9 mouse cellular contexts compared by ENCODE assay signal in the genomic region with DNA sequence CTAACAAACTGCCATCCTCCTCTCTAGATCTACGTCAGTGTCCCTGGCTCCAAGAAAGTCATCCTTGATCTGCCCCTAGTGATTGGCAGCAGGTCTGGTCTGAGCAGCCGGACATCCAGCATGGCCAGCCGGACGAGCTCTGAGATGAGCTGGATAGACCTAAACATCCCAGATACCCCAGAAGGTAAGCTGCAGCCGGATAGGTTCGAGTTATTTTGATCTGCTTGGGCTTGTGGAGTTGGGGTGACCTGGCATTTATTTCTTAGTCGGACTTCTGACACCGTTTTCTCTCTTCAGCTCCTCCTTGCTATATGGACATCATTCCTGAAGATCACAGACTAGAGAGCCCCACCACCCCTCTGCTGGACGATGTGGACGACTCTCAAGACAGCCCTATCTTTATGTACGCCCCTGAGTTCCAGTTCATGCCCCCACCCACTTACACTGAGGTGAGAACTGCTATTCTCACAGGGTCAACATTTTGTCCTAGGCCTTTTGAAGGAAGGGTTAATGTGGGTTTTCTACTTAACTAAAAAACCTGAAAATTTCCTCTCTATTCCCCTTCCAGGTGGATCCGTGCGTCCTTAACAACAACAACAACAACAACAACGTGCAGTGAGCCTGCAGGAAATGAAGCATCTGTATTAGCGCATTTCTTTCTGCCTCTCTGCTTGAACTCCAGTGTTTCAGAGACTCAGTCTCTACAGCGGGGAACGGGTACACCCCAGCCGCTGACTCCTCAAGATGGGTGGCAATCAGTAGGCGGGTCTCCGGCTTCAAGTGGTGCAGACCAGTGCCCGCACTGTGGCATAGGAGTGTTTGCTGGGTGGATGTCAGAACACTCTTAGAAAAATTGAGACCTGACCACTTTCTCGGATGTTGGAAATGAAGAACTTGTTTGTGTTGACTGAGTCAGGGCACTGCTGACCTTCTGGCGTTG. TPM values are rescaled to one million over a fixed set of nuclear protein-coding genes. Genes with fewer than 3 reads are reported as not detected.
DNase-seq lines count a peak whose midpoint lies in the region; ATAC-seq lines count a peak whose summit lies in the region.
"Had no signal": no experiment of that assay in that cellular context is flagged by ENCODE, and none has a peak within 500 bp of the region (broad histone marks: within the 10 kb centered on the region; RNA-seq: fewer than 3 reads in every experiment).

No protein-coding gene starts in this region.

- H3K27me3 ChIP-seq in hindbrain, embryonic 16.5 days (replicated peaks; ENCODE audit: control insufficient read depth, insufficient read depth, low read length), result no peaks in the 10 kb centered on the region

- H3K4me3 ChIP-seq in hindbrain, embryonic 16.5 days (ENCODE audit: low read length), result peak overlapping the region; percentile 68
- H3K4me3 ChIP-seq in macrophage (ENCODE audit: inconsistent target), result peak overlapping the region; percentile 98

- peak overlapping the region; percentile 38; the same call in 1 of the 2 replicates for H3K9ac ChIP-seq in hindbrain, embryonic 16.5 days (ENCODE audit: low read depth, low read length)

- peaks cover 8% of the 10 kb centered on the region for H3K36me3 ChIP-seq in hindbrain, embryonic 16.5 days (ENCODE audit: control insufficient read depth, insufficient read depth, low read length)
- peaks cover 17% of the 10 kb centered on the region; the same call in 1 of the 2 replicates for H3K36me3 ChIP-seq in macrophage (ENCODE audit: inconsistent target)

- DNase-seq in heart, adult 11 months, result peak; percentile 96
- no peak for DNase-seq in heart, adult 8-10 months (ENCODE audit: low spot score)
- DNase-seq in urinary bladder, postnatal 4 days (ENCODE audit: low spot score in 2 of 2), result no peak
- DNase-seq in Muller cell, postnatal 12 days (ENCODE audit: inconsistent ontology term), result no peak
- DNase-seq in adrenal gland, adult 8-10 months, result no peak

- H3K4me1 ChIP-seq in hindbrain, embryonic 16.5 days (ENCODE audit: control insufficient read depth, insufficient read depth, low read depth, low read length), result peaks cover 35% of the 10 kb centered on the region

- peaks cover 68% of the 10 kb centered on the region for H3K79me2 ChIP-seq in macrophage (ENCODE audit: inconsistent target)

- H3K4me2 ChIP-seq in hindbrain, embryonic 16.5 days (ENCODE audit: low read length), result peak overlapping the region; percentile 84

- no peaks in the 10 kb centered on the region for H3K9me3 ChIP-seq in hindbrain, embryonic 16.5 days (ENCODE audit: control insufficient read depth, low read length)

- no peak overlapping the region for H3K27ac ChIP-seq in hindbrain, embryonic 16.5 days (ENCODE audit: low read depth, low read length)
- H3K27ac ChIP-seq in macrophage, result peak overlapping the region; percentile 100

- WGBS in hindbrain, embryonic 16.5 days, result 86% methylated on average over 23 of the region's 23 CpGs
- 8% methylated on average over 23 of the region's 23 CpGs for WGBS in macrophage (ENCODE audit: missing documents)

- ATAC-seq in erythroblast, adult 5-6 weeks (replicated peaks; ENCODE audit: low FRiP score, poor library complexity, severe bottlenecking), result peak; percentile 32
- no peak for ATAC-seq in hindbrain, embryonic 16.5 days

RNA-seq across cellular contexts. Expression of a gene that starts 2.4 kb away (rescaled TPM):
- 100 to 1,000 TPM; 346 to 908 (median 654) TPM for total RNA-seq in heart, adult 8-10 months (2022)
- 125 and 174 TPM in 2 replicates for total RNA-seq in erythroblast, adult 5-6 weeks (2015; ENCODE audit: low replicate concordance)
- 113 and 122 TPM in 2 replicates for total RNA-seq in erythroblast, adult 5-6 weeks (2017; ENCODE audit: low replicate concordance)
- polyA plus RNA-seq in hindbrain, embryonic 16.5 days (2015; fragmentation: Nextera tagmentation; extraction: Ambion mirVana), result 51.0 and 53.6 TPM in 2 replicates
- 100 to 1,000 TPM in 9 of 26 experiments, 10 to 100 TPM in 16, 1 to 10 TPM in 1; 8.8 to 741 (median 70.0) TPM for total RNA-seq in macrophage (2018; cell fraction: chromatin; rRNA removed)
- 100 to 1,000 TPM in 16 of 26 experiments, 10 to 100 TPM in 10; 12.9 to 504 (median 163) TPM for total RNA-seq in macrophage (2018; cell fraction: cytosol; rRNA removed)
- total RNA-seq in macrophage (2018; cell fraction: nucleus; rRNA removed), result 100 to 1,000 TPM in 11 of 26 experiments, 10 to 100 TPM in 15; 14.5 to 587 (median 82.2) TPM
- 198 to 536 TPM (median 239 TPM) in 3 replicates for polyA plus RNA-seq in macrophage (2018)
- total RNA-seq in adrenal gland, adult 8-10 months (2022), result 100 to 1,000 TPM; 374 to 825 (median 652) TPM

RNA-seq across cellular contexts. Expression of a gene that starts 16.6 kb away (rescaled TPM):
- 1 to 10 TPM in 3 of 4 experiments, not detected in 1; 2.5 to 3.3 (median 3.2) TPM for total RNA-seq in heart, adult 8-10 months (2022)
- total RNA-seq in erythroblast, adult 5-6 weeks (2015; ENCODE audit: low replicate concordance), result not detected in 2 replicates
- not detected in 2 replicates for total RNA-seq in erythroblast, adult 5-6 weeks (2017; ENCODE audit: low replicate concordance)
- polyA plus RNA-seq in hindbrain, embryonic 16.5 days (2015; fragmentation: Nextera tagmentation; extraction: Ambion mirVana), result 1.0 and 1.9 TPM in 2 replicates
- not detected for total RNA-seq in macrophage (2018; cell fraction: chromatin; rRNA removed)
- under 1 TPM in 8 of 26 experiments, not detected in 18; 0.19 to 0.52 (median 0.36) TPM for total RNA-seq in macrophage (2018; cell fraction: cytosol; rRNA removed)
- not detected for total RNA-seq in macrophage (2018; cell fraction: nucleus; rRNA removed)
- not detected in 3 replicates for polyA plus RNA-seq in macrophage (2018)
- not detected for total RNA-seq in adrenal gland, adult 8-10 months (2022)
- polyA plus RNA-seq: gonadal fat pad, adult 2 months had no signal

RNA-seq across cellular contexts. Expression of a gene that starts 33.8 kb away (rescaled TPM):
- 10 to 100 TPM; 31.7 to 35.2 (median 34.7) TPM for total RNA-seq in heart, adult 8-10 months (2022)
- total RNA-seq in erythroblast, adult 5-6 weeks (2015; ENCODE audit: low replicate concordance), result 7.3 and 17.7 TPM in 2 replicates
- 3.9 and 16.5 TPM in 2 replicates for total RNA-seq in erythroblast, adult 5-6 weeks (2017; ENCODE audit: low replicate concordance)
- 31.0 and 33.3 TPM in 2 replicates for polyA plus RNA-seq in hindbrain, embryonic 16.5 days (2015; fragmentation: Nextera tagmentation; extraction: Ambion mirVana)
- total RNA-seq in macrophage (2018; cell fraction: chromatin; rRNA removed), result 100 to 1,000 TPM in 4 of 26 experiments, 10 to 100 TPM in 22; 12.2 to 172 (median 71.1) TPM
- total RNA-seq in macrophage (2018; cell fraction: cytosol; rRNA removed), result 10 to 100 TPM; 19.2 to 53.8 (median 30.2) TPM
- total RNA-seq in macrophage (2018; cell fraction: nucleus; rRNA removed), result 10 to 100 TPM; 16.6 to 93.9 (median 44.1) TPM
- polyA plus RNA-seq in macrophage (2018), result 31.8 to 127 TPM (median 41.1 TPM) in 3 replicates
- total RNA-seq in adrenal gland, adult 8-10 months (2022), result 10 to 100 TPM; 35.7 to 54.5 (median 40.0) TPM

RNA-seq across cellular contexts. Expression of a gene that starts 35.2 kb away (rescaled TPM):
- total RNA-seq in heart, adult 8-10 months (2022), result 100 to 1,000 TPM; 271 to 333 (median 312) TPM
- not detected in 2 replicates for total RNA-seq in erythroblast, adult 5-6 weeks (2015; ENCODE audit: low replicate concordance)
- total RNA-seq in erythroblast, adult 5-6 weeks (2017; ENCODE audit: low replicate concordance), result 0.17 TPM in 1 of 2 replicates, not detected in the other
- 3.3 and 3.5 TPM in 2 replicates for polyA plus RNA-seq in hindbrain, embryonic 16.5 days (2015; fragmentation: Nextera tagmentation; extraction: Ambion mirVana)
- not detected for total RNA-seq in macrophage (2018; cell fraction: chromatin; rRNA removed)
- not detected for total RNA-seq in macrophage (2018; cell fraction: cytosol; rRNA removed)
- not detected for total RNA-seq in macrophage (2018; cell fraction: nucleus; rRNA removed)
- not detected in 3 replicates for polyA plus RNA-seq in macrophage (2018)
- total RNA-seq in adrenal gland, adult 8-10 months (2022), result under 1 TPM in 1 of 4 experiments, not detected in 3; 0.27 TPM

RNA-seq across cellular contexts. Expression of a gene that starts 36.3 kb away (rescaled TPM):
- total RNA-seq in heart, adult 8-10 months (2022), result 1 to 10 TPM; 1.1 to 2.5 (median 2.0) TPM
- not detected in 2 replicates for total RNA-seq in erythroblast, adult 5-6 weeks (2015; ENCODE audit: low replicate concordance)
- not detected in 2 replicates for total RNA-seq in erythroblast, adult 5-6 weeks (2017; ENCODE audit: low replicate concordance)
- polyA plus RNA-seq in hindbrain, embryonic 16.5 days (2015; fragmentation: Nextera tagmentation; extraction: Ambion mirVana), result 21.5 and 23.9 TPM in 2 replicates
- under 1 TPM in 1 of 26 experiments, not detected in 25; 0.32 TPM for total RNA-seq in macrophage (2018; cell fraction: chromatin; rRNA removed)
- under 1 TPM in 10 of 26 experiments, not detected in 16; 0.03 to 0.22 (median 0.09) TPM for total RNA-seq in macrophage (2018; cell fraction: cytosol; rRNA removed)
- total RNA-seq in macrophage (2018; cell fraction: nucleus; rRNA removed), result under 1 TPM in 2 of 26 experiments, not detected in 24; 0.29 to 0.31 TPM
- 0.07 to 0.15 TPM in 2 of 3 replicates, not detected in the other for polyA plus RNA-seq in macrophage (2018)
- total RNA-seq in adrenal gland, adult 8-10 months (2022), result 1 to 10 TPM; 1.1 to 2.3 (median 1.7) TPM
